Mouse (Mus musculus): ENCODE results near the gene Anks1b. TPM values are rescaled to one million over a fixed set of nuclear protein-coding genes. Genes with fewer than 3 reads are reported as not detected.

Anks1b gene
- total RNA-seq, 2 experiments from 2014 or later, result 0.10 to 0.14 TPM

- no peak for DNase-seq
These were observed 323.6 kb downstream of the Anks1b start for GRCm38 (mm10) chr10:90196936-90197335.

DNA sequence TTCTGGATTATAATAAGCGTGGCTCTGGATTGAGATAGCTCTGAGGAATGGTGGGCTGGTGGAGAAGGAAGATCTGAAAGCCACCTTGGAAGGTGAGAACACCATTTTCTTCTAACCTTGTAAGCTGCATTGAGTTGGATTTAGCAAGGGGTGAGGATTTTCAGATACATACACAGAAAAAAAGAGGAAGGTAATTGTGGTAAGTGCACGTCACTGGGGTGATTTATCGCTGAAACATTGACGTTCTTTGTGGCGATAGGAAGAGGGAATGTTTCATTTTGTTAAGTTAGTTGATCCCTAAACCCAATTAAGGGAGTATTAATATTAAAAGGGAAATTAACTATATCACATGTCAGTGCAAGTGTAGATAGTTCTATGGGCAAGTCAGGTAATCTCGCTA lies 336.7 kb downstream of the Anks1b start:
- DNase-seq, result no peak

DNA sequence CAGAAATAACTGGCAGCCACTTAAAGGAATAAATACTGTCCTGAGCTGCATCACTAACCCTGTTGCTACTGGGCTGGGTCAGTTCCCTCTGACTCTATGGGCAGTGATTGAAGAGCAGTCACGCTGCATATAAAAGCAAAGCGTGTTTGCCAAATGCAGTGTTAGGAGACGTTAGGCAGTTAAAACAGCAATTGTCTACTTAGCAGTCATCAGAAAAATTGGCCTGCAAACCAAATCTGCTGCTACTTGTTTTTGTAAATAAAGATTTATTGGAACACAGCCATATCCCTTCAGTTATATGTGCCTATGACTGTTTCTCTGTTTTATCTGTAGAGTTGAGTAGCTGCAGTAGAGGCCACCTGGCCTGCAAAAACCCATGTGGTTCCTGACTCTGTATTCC lies 347.2 kb downstream of the Anks1b start:
- DNase-seq, result no peak

- no peak for DNase-seq
These were observed 349.6 kb downstream of the Anks1b start for GRCm38 (mm10) chr10:90222793-90223495.

DNA sequence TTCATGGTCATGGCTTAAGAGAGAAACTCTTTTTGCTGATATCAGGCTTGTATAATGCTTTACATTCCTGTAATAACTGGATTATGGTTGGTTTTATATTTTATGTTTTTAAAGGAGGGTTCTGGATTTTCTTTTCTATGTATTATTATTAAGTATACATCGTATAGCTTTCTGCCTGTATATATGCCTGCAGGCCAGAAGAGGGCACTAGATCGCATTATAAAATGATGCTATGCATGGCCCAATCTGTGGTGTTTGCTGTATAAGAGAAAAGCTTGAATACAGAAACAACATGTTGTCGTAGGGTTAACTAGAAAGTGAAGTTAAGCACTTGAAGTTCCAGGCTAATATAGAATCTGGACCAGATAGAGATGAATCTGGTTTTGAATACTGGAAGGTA lies 362.0 kb downstream of the Anks1b start:
- DNase-seq, result no peak

DNA sequence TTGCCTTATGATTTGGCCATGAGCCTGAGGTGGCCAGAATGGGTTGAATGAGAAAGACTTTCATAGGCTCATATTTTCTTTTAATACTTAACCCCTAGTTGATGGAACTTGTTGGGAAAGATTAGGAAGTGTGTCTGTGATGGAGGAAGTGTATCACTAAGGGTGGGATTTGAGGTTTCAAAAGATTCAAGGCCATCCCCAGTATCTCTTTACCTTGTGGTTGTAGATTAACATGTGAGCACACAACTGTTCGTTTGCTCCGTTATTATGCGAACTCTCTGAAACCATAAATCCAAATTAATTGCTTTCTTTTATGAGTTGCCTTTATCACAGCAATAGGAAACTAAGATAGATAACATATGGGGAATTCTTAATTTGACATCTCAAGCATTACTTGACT lies 364.0 kb downstream of the Anks1b start:
- no peak for DNase-seq

- DNase-seq, result no peak
These were observed 385.8 kb downstream of the Anks1b start for GRCm38 (mm10) chr10:90258944-90259714.

DNA sequence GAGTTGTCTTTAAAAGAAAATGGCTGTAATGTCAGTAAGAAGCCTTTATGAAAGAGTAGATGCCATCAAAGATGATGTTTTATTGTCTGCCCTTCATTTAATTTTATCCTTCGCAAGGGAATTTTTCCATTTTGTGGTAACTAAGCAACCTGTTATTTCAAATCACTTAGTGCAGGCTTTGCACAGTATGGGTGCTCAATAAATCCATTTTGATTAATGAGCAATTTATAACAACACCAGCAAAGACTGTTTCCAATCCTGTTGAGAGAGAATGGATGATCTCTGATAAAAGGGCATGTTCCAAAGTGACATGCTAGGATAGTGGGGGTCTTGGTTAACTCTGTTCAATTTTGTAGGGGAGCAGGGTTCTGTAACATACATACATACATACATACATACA lies 398.0 kb downstream of the Anks1b start:
- DNase-seq, result no peak

DNA sequence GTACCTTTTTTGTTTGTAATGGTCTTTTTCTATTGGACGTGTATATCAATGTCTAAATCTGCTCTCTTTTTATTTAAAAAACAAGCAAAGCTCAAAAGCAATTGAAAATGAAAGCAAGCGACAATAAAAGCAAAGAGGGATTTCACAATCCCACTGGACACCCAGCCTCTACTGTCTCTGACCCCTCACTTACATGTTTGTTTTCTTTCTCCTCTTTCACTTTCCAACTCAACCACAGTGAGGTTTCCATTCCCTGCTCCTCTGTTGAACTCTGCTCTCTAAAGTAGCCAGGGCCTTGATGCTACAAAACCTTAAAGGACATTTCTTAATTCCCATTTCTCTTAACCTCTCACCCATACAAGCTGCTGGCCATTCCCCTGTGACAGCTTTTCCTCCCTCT lies 400.0 kb downstream of the Anks1b start:
- no peak for DNase-seq

GRCm38 (mm10) chr10:90286589-90286988 lies 413.3 kb downstream of the Anks1b start:
- no peak for DNase-seq

DNA sequence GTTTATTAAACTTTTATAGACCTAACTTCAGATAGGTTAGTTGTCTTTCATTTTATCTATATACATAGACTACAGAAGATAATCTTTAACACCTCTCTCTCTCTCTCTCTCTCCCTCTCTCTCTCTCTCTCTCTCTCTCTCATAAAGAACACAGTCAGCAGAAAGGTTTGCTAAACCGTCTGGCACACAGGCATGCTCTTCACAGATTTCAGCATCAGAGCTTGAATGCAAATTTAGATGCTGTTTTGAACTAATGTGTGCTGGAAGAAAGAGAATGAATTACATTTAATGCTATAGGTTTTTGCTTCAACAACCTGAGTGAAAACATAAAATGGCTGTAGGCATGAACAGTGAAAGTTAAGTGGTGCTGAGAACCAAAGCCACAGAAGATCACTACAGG lies 429.9 kb downstream of the Anks1b start:
- DNase-seq, result no peak

DNA sequence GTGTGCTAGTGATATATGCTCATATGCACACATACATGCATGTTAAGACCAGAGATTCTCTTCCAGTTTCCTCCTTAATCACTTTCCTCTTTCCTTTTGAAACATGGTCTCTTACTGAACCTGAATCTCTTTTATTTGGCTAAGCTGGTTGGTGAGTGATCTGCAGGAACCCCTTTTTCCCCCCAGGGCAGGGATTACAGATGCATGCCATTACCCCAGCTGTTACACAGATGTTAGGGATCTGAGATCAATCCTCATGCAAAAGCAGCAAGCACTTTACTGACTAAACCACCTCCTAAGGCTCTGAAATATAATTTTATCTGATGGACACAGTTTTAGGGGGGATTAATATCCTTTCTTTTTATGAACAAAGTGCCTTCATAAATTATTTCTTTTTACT lies 432.8 kb downstream of the Anks1b start:
- no peak for DNase-seq

DNA sequence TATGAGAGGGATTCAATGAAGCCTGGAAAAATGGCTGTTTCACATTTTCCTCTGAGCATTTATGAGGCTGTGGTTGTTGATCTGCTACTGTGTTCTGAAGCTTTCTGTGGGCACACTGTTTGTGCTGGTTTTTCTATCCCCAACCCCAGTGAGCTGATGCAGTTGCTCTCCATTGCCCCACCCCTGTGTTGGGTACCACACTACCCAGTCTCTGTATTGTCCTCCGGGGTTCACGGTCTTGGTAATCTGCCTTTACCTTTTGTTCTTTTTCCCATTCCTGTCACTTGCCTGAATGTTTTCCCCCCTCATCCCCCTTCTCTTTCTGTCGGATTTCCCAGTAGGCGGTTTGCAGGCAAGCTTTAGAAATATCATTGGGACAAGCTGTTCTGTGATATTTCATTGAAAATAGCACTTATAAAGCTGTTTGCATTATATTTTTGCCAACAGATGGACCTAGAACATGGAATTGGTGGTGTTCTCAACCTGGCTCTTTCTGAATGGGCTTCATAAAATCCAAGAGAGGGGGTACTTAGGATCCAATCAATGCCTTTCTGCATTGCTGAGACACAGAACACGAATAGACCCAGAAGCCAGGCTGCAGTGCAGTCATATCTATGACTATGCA lies 434.7 kb downstream of the Anks1b start:
- no peak for DNase-seq

DNA sequence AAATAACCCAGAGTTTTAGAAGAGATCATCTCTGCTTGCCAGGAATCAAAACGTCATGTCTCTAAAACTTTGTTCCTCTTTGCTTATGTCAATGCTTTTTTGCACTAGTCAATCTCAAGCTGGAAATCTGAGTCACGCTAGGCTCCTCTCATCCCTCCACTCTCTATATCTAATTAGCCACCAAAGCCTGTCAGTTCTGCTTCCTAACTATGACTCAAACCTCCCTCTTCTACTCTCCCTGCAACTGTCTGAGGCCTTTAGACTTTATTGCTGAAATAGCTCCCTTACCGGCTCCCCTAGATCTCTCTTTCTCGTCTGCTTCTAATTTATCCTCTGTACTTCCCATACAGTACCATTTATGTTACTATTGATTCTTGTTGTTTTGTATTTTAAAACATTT lies 456.5 kb downstream of the Anks1b start:
- DNase-seq, result no peak

GRCm38 (mm10) chr10:90345394-90345793 lies 472.1 kb downstream of the Anks1b start:
- no peak for DNase-seq

GRCm38 (mm10) chr10:90356258-90356657 lies 482.9 kb downstream of the Anks1b start:
- DNase-seq, result no peak

DNA sequence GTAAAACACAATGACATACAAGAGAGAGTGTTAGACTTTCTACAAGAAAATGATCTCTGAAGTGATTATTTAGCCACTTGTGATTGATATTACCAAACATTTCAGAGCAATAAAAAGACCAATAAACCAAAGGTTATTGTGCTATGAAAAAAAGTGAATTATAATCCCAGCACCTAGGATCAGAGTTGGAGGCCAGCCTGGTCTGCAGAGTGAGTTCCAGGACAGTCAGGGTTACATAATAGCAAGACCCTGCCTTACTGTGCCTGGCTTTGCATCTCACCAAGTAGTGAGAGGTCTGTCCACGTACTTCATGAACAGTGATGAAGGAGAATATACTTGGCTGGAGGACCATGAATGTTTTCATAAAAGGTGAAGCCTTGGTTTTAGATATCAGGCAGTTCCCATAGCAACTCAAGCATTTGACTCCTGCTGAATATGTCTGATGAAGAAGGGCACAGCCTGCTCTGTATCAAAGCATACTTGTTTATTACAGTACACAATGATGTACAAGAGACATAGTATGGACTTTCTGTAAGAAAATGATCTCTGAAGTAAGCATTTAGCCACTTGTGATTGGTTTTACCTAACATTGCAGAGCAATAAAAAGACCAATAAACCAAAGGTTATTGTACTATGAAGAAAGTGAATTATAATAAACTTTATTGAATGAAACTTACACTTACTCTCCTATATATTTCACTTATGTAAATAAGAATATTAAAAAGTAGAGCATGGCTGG lies 484.0 kb downstream of the Anks1b start:
- no peak for DNase-seq

DNA sequence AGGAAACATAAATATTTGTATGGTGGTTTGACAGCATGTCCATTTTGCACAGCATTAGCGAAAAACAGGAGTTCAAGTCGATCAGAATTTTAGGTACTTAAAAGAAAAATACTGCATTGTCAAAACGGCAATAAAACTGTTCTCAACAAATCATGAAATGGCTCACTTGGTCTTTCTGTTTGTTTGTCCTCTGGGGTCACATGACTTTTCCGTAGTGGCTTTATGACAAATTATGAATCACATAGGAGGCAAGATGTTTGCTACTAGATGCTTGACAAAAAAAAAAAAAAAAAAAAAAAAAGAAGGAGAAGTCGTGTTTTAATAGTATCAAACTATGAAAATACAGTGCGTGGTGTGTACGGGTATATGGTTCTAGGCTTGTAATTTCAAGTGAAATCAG lies 495.7 kb downstream of the Anks1b start:
- no peak for DNase-seq

DNA sequence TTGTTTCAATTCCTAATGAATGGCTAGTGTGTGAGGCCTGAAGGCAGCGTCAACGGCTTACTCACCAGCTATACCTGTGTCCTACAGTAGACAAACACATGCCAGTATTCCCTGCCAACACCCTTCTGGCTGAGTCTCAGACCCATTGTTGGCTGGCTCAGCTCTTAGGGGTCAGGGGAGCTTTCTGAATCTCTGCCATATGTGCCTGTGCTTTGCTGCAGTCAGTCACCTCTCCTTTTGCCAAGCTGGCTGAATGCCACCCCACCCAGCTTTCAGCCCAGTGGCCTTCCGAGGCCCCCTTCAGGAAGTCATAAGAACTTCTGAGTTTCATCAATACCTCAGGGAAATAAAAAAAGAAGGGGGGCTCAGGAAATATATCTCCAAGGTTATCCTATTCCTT lies 497.4 kb downstream of the Anks1b start:
- DNase-seq, result no peak

DNA sequence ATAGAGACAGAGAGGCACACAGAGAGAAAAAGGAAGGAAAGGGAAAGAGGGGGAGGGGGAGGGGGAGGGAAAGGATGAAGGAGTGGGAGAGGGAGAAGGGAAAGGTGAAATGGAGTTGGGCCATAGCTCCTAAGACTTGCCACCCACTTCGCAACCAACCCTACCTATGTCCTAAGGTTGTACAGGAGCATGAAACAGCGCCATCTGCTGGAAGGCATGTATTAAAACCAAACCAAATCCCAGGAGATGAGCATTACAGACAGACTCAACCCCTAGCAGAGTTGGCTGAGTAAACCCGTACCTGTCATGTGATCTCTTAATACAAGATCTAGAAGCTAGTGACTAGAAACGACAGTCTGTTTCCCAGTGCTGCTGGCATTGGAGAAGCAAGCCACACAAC lies 500.2 kb downstream of the Anks1b start:
- DNase-seq, result peak; percentile 8

DNA sequence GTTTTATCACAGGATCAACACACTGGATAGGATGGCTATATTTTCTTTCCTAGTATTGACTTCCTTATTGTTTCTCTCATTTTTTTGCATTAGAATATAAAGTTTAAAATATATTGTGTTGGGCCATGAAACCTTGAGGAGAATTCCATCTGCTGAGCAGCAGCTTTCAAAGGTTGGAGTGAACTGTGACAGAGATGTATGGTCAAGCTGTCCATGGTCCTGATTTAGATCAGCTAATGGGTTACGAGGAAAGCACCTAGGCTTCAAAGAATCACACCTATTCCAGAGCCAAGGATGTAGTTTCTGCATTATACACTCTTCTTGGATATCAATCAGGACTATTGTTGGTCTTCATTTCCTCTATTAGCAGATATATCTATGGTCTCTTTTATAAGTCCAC lies 503.3 kb downstream of the Anks1b start:
- DNase-seq, result no peak

DNA sequence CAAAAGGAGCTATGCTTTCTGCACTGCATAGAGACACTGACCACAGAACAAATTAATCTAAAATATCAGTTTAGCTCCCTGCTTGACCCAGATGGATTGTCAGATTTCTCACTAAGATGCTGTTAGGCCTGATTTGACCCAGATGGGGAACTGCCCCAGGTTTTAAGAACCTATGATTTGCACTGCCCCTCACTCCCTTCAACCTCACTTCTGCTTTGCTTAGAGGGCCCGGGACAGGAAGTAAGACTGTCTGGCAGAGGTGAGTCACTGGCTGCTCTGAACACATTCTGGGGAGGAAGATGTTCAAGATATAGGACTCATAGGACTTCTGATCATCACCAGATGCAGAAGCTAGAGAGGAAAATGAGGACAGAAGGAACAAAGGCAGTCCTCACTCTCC lies 506.8 kb downstream of the Anks1b start:
- no peak for DNase-seq

- no peak for DNase-seq
These were observed 507.5 kb downstream of the Anks1b start for GRCm38 (mm10) chr10:90380704-90381339.
